Mouse (Mus musculus): ENCODE data around the gene Slc35c1. TPM values are rescaled to one million over a fixed set of nuclear protein-coding genes. Genes with fewer than 3 reads are reported as not detected.

Slc35c1 gene
- polyA plus RNA-seq, 1 experiment from 2014 or later = 13.8 TPM

DNA sequence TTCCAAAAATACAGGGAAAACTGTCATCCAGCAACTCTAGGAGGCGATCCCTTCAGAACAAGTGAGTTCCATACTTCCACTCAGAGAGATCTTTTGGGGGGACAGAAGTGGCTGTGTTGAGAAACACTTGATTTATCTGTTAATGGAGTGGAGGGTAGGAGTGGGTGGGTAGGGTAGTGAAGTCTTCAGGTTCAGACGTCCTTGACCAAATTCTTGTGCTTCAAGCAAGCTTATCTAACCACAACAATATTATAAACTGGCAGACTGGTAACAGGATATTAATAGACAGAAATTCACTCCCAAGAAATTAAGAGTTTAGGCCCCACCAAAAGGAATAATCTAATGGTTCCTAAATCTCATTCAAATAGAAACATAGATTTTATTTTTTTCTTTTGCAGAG lies 30.2 kb downstream of the Slc35c1 start:
- 0 out of 2 replicates have a peak overlapping the region, but pooled peaks have one; percentile 53 for H3K27ac ChIP-seq
- H3K4me3 ChIP-seq = no peak overlapping the region
- no peaks in the 10 kb centered on the region for H3K9me3 ChIP-seq
- DNase-seq (ENCODE audit: low spot score) = no peak
- WGBS = 90% methylated on average over 2 of the region's 2 CpGs
- H3K4me1 ChIP-seq (replicated peaks) = peaks cover 92% of the 10 kb centered on the region
- H3K27me3 ChIP-seq (ENCODE audit: insufficient read depth, poor library complexity, severe bottlenecking) = 0 out of 2 replicates have a peak, but pooled peaks cover 4% of the 10 kb centered on the region
- peaks cover 13% of the 10 kb centered on the region for H3K36me3 ChIP-seq

DNA sequence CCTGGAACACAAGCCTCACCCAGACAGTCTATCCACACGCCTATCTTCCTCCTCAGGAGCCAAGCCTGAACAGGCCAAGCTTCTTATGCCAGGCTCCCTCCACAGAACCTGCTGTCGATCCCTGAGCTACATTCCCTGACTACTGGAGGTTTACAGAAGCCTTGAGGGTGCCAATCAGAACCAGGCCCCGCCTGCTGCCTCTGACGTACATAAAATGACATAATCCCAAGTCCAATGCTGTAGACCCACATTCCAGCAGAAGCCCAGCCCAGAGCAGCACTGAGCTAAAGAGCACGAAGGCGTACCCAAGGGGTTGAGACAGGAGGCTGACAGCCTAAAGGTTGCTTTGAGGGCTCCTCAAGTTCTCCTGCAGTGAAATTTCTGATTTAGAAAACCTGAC lies 32.5 kb downstream of the Slc35c1 start:
- peaks cover 97% of the 10 kb centered on the region for H3K4me1 ChIP-seq (replicated peaks)
- peaks cover 34% of the 10 kb centered on the region for H3K36me3 ChIP-seq
- no peak overlapping the region for H3K27ac ChIP-seq
- no peaks in the 10 kb centered on the region for H3K9me3 ChIP-seq
- no peak overlapping the region for H3K4me3 ChIP-seq
- H3K27me3 ChIP-seq (ENCODE audit: insufficient read depth, poor library complexity, severe bottlenecking) = no peaks in the 10 kb centered on the region
- WGBS = 71% methylated on average over 6 of the region's 6 CpGs
- DNase-seq (ENCODE audit: low spot score) = no peak

DNA sequence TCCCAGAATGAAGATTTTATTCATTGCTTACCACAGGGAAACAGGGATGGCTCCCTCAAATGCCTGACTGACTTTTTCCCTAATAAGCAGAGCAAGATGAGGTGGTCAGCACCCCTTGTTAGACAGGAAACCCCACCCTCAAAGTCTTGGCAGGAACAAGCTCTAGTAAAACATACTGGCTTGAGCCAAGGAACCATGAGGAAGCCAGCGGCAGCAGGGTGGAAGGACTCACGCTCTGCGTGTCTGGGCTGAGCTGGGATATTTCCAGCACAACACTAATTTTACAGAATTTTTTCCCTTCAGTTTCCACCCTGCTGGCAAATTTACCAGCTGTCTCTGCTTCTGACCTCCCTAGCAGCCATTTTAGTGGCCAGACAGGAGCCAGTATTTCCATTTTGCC lies 33.9 kb downstream of the Slc35c1 start:
- Histone ChIP-seq H3K4me1 (replicated peaks) (peaks cover 87% of the 10 kb centered on the region), H3K4me3 (no peak overlapping the region), H3K27me3 (ENCODE audit: insufficient read depth, poor library complexity, severe bottlenecking) (no peaks in the 10 kb centered on the region), H3K27ac (peak overlapping the region; percentile 88), H3K9me3 (no peaks in the 10 kb centered on the region), H3K36me3 (peaks cover 49% of the 10 kb centered on the region)
- 92% methylated on average over 3 of the region's 3 CpGs for WGBS
- no peak for DNase-seq (ENCODE audit: low spot score)

- Histone ChIP-seq H3K27me3 (ENCODE audit: insufficient read depth, poor library complexity, severe bottlenecking) (no peaks in the 10 kb centered on the region), H3K9me3 (no peaks in the 10 kb centered on the region), H3K4me3 (0 out of 2 replicates have a peak overlapping the region, but pooled peaks have one; percentile 7), H3K4me1 (replicated peaks) (peaks cover 77% of the 10 kb centered on the region), H3K27ac (peak overlapping the region; percentile 88), H3K36me3 (peaks cover 59% of the 10 kb centered on the region)
- WGBS = 82% methylated on average over 4 of the region's 4 CpGs
- DNase-seq (ENCODE audit: low spot score) = no peak
Measured at GRCm38 (mm10) chr2:92425366-92425765, 35.0 kb downstream of the Slc35c1 start.

DNA sequence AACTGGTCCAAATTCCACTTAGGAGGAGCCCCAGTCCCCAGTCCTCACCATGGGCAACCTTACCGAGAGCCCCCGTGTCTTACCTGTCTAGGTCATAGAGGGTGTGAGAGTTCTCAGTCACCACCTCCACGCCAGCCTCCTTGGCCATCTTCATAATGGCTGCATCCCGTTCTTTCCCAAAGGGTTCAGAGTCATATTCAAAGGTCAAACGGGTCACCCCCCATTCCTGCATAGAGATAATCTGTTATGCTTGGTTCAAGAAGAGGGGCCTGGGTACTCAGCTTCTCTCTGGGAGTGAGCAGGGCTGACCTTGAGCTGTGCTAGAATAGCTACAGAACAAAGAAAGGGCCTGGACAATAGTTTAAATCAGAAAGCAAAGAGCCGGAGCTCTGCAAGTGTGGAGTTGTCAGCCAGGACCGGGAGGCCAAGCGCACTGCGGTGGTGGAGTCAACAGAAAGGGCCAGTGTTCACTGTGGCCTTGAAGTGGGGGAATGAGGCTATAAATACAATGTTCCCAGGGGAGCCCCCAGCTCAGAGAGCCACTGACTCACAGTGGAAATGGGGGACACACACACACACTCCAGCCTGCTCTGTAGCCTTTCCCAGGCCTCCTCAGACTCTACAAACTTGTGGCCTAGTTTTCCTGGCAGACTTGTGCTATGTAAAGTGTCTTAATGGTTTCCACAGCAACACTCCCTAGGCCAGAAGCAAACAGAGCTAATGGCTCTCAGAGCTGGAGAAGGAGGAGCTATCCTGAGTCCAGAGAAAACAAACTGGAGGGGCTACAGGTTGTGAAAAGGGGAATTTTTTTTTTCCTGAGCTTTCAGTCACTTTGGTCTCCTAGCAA lies 35.7 kb downstream of the Slc35c1 start:
- Histone ChIP-seq H3K4me1 (replicated peaks) (peaks cover 72% of the 10 kb centered on the region), H3K4me3 (0 out of 2 replicates have a peak overlapping the region, but pooled peaks have one; percentile 7), H3K27ac (peak overlapping the region; percentile 88), H3K9me3 (no peaks in the 10 kb centered on the region), H3K27me3 (ENCODE audit: insufficient read depth, poor library complexity, severe bottlenecking) (no peaks in the 10 kb centered on the region), H3K36me3 (peaks cover 66% of the 10 kb centered on the region)
- WGBS = 54% methylated on average over 9 of the region's 9 CpGs
- DNase-seq (ENCODE audit: low spot score) = peak; percentile 54

DNA sequence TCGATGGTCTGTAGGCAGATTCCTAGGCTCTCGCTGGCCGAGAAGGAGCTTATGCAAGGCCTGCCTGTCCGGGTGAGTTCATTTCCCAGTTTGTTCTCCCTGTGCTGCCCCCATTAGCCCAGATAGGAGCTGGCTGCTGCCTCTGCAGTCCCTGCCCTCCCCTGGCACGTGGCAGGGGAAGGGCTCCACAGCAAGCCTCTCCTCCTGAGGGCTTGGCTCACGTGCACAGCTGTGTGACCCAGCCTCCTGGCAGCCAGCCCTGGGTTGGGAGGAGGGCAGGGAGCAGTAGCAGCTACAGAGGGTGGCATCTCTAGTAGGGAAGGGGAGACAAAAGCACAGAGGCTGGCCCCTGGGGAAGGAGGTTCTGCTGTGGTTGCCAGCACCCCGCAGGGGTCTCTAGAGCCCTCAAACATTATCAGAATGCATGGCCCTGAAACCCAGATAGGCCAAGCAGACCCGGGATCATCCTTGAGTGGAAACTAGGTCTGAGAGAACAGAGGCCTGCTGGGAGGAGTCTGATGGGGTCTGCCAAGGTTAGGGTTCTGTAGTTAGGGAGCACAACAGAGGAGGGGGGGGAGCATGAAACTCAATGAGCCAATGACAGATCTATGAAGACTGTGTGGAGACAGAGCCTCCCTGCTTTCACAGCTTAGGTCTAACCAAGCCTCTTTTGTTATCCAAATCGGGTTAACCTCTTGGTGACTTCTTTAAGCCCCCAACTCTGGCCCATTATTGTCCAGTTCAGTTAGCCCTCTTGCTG lies 36.5 kb downstream of the Slc35c1 start:
- Histone ChIP-seq H3K27ac (peak overlapping the region; percentile 88), H3K4me1 (replicated peaks) (peaks cover 64% of the 10 kb centered on the region), H3K9me3 (no peaks in the 10 kb centered on the region), H3K27me3 (ENCODE audit: insufficient read depth, poor library complexity, severe bottlenecking) (no peaks in the 10 kb centered on the region), H3K4me3 (0 out of 2 replicates have a peak overlapping the region, but pooled peaks have one; percentile 7), H3K36me3 (peaks cover 74% of the 10 kb centered on the region)
- WGBS = 75% methylated on average over 9 of the region's 9 CpGs
- no peak for DNase-seq (ENCODE audit: low spot score)

- Histone ChIP-seq H3K9me3 (no peaks in the 10 kb centered on the region), H3K27me3 (ENCODE audit: insufficient read depth, poor library complexity, severe bottlenecking) (no peaks in the 10 kb centered on the region), H3K27ac (peak overlapping the region; percentile 88), H3K36me3 (peaks cover 81% of the 10 kb centered on the region), H3K4me3 (no peak overlapping the region), H3K4me1 (replicated peaks) (peaks cover 57% of the 10 kb centered on the region)
- WGBS = 92% methylated on average over 9 of the region's 9 CpGs
- no peak for DNase-seq (ENCODE audit: low spot score)
Measured at GRCm38 (mm10) chr2:92423156-92423555, 37.2 kb downstream of the Slc35c1 start.

DNA sequence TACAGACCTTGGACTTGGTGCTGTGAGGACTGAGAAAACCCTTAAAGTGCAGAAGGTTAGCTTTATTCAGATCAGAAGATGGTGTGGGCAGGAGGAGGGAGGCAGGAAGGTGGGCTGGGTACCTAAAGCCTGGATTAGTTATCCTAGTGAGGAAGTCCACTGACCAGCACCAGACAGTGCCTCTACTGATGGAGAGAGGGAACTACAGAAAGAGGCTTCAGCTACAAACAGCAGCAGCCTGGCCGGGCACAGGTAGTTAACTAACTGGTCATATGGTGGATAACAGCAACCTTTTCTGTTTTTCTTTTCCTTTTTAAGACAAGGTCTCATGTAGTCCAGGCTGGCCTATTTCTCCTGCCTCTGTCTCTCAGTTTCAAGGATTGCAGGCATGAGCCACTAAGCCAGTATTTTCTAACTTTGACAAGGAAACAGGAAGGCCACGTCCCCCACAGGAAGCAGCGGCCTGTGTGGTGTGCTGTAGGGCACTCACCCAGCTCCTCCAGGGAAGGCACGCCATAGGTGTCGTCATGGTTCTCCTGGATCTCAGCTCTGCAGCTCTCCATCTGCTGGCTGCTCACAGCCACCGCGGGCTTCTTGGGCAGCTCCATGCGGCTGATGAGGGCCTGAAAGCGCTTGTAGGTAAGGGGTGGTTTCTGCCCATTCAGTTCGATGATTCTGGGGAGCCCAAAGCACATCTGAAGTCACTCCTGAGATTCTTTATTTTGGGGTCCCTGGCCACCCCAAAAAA lies 37.8 kb downstream of the Slc35c1 start:
- peaks cover 87% of the 10 kb centered on the region for H3K36me3 ChIP-seq
- H3K4me1 ChIP-seq (replicated peaks) = peaks cover 51% of the 10 kb centered on the region
- peak overlapping the region; percentile 88; the same call in 1 of the 2 replicates for H3K27ac ChIP-seq
- no peaks in the 10 kb centered on the region for H3K27me3 ChIP-seq (ENCODE audit: insufficient read depth, poor library complexity, severe bottlenecking)
- no peaks in the 10 kb centered on the region for H3K9me3 ChIP-seq
- DNase-seq (ENCODE audit: low spot score) = no peak
- H3K4me3 ChIP-seq = no peak overlapping the region
- WGBS = 83% methylated on average over 10 of the region's 10 CpGs

DNA sequence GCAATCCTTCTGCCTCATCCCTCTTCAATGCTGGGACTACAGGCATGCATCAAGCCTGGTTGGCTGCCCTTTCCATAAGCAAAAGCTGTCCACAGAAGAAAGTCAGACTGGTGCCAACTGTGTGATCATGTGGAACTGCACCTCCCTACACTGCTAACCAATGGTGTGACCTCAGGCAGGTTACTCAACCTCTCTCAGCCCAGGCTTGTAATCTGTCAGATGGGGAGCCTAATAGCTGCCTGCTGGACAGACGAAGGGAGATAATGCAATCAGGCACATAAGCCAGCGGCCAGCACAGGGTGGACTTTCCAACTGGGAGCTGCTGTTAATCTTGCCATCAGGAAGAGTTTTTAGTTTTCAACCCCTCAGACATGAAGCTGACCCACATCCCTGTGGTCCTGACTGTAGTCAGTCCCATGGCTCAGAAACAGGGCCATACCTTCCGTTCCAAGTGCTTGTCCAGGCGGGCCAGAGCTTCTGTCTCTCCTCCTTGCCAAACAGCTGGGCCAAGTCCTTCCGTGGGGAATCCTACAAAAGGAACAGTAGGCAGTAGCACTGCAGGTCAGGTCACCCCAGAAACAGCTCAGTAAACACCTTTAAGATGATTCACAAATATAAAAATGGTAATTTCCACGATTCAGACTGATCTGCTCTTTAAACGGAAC lies 38.5 kb downstream of the Slc35c1 start:
- Histone ChIP-seq H3K27me3 (ENCODE audit: insufficient read depth, poor library complexity, severe bottlenecking) (no peaks in the 10 kb centered on the region), H3K4me1 (replicated peaks) (peaks cover 45% of the 10 kb centered on the region), H3K36me3 (peaks cover 94% of the 10 kb centered on the region), H3K4me3 (no peak overlapping the region), H3K9me3 (no peaks in the 10 kb centered on the region), H3K27ac (no peak overlapping the region)
- 93% methylated on average over 7 of the region's 7 CpGs for WGBS
- DNase-seq (ENCODE audit: low spot score) = no peak

DNA sequence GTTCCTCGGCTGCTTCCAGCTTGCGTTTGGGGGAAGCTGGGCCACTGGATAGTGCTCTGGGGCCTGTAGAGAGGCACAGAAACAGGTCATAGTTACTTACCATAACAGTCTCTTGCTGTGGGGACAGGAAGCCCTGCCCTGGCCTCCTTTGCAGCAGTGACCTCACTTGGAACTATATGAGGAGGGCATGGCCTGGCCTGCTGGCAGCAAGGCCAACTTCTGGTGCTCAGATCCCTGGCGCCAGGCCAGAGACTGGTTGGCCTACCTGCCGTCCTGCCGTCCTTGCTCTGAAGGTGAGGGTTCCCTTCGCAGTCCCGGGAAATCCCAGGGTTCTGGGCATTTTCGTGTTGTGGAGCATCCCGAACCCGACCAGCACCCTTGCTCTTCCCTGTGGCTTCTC lies 48.6 kb downstream of the Slc35c1 start:
- 93% methylated on average over 10 of the region's 10 CpGs for WGBS
- H3K27me3 ChIP-seq (ENCODE audit: insufficient read depth, poor library complexity, severe bottlenecking) = no peaks in the 10 kb centered on the region
- H3K27ac ChIP-seq = no peak overlapping the region
- peaks cover 98% of the 10 kb centered on the region for H3K36me3 ChIP-seq
- H3K9me3 ChIP-seq = no peaks in the 10 kb centered on the region
- no peaks in the 10 kb centered on the region for H3K4me1 ChIP-seq (replicated peaks)
- no peak for DNase-seq (ENCODE audit: low spot score)
- H3K4me3 ChIP-seq = no peak overlapping the region

DNA sequence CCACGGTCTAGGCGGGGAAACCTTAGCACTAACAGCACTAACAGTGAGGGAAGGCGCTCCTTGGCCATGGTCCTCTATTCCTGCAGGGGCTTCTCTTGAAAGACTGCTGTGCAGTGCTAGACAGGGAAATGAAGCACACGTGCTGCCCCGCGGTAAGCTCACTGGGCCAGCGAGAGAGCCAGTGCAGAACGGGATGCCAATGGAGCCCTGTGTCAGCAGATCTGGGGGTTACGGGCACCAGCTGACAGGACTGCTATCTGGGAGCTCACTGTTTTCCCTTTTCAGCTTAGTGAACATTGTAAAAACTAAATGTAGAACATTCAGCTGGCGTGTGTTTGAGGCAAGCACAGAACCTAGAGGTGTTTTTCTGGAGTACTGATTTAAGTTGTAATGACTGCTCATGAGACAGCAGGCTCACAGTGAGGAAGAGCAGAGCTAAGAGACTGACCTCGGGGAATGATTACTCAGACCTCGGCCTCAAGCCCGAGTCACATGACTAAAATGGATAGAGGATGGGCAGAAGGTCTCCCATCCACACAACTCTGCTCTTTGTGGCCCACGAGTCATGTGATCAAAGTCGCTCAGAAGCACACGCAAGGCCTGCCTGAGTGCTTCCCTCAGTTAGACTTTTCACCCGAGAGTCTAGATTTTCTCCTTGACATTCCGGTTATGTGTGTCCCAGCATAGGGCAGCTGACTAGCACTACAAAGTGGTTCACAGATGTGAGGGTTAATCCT lies 51.9 kb downstream of the Slc35c1 start:
- Histone ChIP-seq H3K4me3 (no peak overlapping the region), H3K27me3 (ENCODE audit: insufficient read depth, poor library complexity, severe bottlenecking) (no peaks in the 10 kb centered on the region), H3K27ac (no peak overlapping the region), H3K4me1 (replicated peaks) (peaks cover 18% of the 10 kb centered on the region), H3K36me3 (peaks cover 98% of the 10 kb centered on the region), H3K9me3 (no peaks in the 10 kb centered on the region)
- DNase-seq (ENCODE audit: low spot score) = no peak
- 93% methylated on average over 18 of the region's 18 CpGs for WGBS
